Mouse (Mus musculus) lung, postnatal 0 days (tissue): ENCODE results near the gene Msln.

Experiments used
- CTCF ChIP-seq: IDR thresholded peaks from 2 replicates; pipeline ENCODE4 v1.5.1; 2016; ENCODE audit warnings: antibody characterized with exemption, mild to moderate bottlenecking
- EP300 ChIP-seq: IDR thresholded peaks from 2 replicates; pipeline ENCODE4 v1.6.1; 2016; ENCODE audit warnings: antibody characterized with exemption, mild to moderate bottlenecking, control low read depth

- TF ChIP-seq CTCF (no peak), EP300 (no peak)
Observed at GRCm38 (mm10) chr17:25786781-25787504, 32.8 kb upstream of the Msln start.
